Mouse (Mus musculus) layer of hippocampus, adult 9-11 months (tissue): ENCODE measurements around the gene Rnf123.

Experiments
- DNase-seq: peaks from one replicate; pipeline ENCODE4 v3.0.0; 2022

The Rnf123 gene

DNA sequence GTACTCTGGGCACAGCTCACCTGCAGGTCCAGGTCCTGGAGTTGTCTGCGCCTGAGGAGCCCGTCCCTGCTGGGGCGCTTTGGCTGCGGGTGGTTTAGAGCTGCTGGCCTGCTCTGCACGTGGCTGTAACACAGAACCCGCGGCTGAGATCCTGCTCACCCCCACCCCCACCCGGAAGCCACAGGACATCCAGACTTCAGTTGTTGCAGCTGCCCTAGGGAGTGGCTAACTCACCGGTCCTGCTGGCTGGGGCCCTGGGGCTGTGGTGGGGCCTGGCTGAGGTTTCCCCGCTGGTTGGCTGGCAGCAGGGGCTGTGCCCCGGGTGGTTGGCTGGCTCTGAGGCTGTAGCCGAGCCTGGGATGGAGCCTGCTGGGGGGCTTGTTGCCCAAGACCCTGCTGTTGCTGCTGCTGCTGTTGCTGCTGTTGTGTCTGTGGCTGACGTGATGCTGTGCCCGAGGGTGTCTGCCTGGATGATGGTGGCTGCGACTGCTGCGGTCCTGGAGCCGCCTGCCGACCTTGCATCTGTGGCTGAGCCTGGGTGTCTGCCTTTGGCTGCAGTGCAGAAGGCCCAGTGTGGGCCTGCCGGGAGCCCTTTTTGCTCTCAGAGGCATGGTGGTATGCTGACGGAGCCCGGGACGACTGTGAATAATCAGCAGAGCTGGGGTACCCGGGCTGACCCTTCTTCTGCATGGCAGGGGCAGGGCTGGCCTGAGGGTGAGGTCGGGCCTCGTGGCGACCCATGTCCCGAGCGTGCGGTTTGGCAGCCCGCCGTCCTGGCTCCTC lies 21.8 kb upstream of the Rnf123 start:
- DNase-seq: no peak

DNA sequence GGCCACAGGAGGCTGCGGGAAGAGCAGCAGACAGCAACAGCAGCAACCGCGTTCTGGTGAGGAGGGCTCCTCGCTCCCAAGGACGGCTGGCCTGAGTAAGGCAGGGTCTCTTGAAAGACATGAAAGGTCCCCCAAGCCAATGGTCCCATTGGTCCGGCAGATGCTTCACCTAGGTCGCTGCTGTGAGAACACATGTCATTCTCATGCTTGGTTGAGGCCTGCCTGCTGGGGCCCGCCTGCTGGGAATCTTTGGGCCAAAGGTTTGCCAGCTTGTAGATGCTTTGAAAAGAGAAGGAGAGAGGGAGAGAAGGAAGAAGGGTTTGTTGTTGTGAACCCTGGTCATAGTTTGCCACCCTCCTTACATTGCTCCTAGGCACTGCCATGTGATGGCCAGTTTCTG lies 16.5 kb upstream of the Rnf123 start:
- no peak for DNase-seq

DNA sequence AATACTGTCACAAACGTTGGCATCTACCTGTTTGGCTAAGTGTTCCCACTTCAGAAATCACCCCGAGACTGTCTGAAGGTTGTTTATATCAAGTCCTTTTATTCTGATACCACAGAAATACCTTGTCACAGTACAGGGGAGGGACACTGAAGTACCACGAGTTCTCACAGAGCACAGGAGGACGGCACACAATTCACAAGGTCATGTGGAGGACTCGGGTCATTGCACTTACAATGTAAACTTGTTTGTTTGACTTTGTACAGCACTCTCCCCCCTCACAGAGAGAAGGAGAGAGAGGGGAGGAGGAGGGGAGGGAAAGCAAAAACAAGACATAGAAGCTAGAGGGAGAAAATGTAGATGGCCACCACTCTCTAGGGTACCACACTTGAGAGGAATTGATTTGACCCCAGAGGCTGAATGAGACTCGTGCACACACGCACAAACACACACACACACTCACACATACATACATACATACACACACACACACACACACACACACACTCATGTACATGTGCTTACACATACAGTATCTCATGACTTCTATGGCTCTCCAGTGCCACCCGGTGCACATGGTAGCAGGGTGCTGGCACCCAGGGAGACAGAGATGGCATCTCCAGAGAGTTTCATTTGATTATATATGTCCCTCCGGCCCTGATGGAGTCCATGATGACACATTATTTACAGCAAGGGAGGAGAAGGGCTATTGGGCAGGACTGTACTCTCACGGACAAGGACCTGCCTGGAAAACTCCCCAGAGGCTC lies 13.0 kb upstream of the Rnf123 start:
- DNase-seq: no peak

DNA sequence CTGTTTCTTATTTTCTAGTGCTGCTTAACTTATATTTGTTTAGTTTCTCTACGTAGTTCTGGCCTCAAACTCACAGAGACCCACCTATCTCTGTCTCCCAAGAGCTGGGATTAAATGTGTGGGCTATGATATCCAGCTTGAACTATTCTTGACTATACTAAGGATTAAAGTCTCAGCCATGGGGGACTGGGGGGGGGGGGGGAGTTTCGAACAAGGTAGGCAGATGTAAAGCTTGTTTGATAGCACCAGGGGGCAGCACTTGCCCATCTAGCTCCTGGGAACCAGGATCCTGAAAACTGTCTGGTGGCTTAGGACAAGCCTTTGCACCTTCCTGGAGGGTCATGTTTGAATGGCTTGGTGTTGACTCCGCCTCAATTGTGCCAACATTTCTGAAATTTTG lies 12.4 kb upstream of the Rnf123 start:
- DNase-seq: no peak

DNA sequence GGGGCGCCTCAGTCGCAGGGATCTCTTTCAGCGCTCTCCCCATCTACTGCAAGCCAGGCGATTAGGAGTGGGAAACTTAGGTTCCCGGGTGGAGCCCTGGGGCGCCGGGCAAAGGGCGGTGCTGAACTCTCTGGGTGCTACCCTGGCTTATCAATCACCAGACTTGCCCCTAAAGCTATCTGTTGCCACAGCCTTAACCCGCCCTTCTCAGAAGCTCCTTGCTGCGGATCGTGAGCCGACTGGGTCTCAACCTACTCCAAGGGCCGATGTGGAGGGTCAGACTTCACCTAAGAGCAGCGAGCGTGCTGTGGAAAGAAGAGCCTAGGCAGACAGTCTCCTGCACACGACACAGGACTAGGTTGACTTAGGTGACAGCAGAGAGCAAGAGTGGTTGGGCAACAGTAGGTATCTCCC lies 11.9 kb upstream of the Rnf123 start:
- DNase-seq: no peak

DNA sequence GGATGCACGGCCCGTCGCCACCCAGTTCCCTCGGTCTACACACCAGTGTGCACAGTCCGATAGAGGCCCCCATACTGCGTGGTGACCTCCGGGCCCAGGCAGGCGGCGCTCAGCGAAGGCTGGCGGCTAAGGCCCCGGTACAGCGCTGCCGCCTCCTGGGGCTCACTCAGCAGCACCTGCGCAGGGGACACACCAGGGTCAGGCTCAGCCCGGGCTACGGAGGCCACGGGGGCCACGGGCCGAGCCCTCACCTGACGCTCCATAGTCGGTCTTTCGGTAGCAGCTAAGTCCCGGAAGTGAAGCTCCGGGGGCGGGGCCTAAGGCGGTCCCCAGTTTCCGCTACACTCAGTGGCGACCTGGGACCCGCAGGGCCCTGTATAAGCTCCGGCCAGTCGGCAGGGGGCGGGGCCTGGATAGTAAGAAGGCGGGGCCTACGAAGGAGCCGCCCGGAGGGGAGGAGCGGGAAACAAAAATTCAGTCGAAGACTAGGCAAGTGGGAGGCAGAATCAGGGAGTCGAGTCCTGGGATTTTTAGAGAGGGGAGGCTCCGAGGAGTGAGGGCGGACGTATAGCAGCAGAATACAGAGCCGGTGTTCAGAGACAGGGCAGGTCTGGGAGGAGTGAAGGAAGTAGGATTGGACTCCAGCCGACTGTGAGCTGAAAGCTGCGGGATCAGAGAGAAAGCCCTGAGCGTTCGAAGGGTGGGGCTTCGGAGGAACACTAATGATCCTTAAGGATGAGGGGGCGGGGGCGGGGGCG lies 11.2 kb upstream of the Rnf123 start, which contains the start of gene Apeh:
Gene Apeh (minus strand): TSS at position 423 of the 758 bp plus-strand sequence.
- DNase-seq: peak; percentile 93

DNA sequence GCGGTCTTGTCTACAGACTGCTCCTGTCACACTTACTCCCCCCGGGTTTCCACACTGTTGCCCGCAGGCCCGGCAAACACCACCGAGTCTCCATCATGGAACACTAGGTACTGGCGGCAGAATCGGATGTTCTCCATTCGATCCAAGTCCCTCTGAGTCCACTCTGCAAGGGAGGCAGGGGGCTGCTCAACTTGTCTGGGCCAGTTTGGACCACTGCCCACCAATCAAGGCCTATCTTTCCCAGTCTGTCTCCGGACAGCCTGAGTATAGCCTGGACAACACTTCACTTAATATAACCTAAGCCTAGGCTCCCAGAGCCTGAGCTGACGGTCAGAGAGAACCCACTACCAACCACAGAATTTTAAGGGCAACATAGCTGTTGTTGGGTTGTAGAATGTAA lies 10.4 kb upstream of the Rnf123 start:
- no peak for DNase-seq

DNA sequence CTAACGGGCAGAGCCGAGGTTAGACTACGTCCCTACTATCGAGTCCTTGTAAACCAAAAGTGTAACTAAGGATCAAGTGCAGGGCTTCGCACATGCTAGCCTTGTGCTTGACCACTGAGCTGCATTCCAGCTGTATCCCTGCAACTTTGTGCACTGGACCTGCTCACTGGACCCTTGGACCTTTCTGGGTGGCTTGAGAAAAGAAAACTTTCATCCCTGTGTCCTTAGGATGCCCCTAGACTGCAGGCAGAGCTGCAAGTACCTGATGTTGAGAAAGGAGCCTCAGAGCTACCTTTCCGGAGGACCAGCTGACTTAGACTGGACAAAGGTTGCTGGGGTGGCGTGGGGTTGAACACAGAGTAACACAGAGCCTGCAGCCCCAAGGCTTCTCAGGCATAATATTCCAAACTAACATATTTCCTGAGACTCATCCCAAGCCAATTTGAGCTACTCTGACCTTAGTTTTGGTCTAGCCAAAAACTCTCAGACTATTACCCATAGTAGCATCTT lies 7.5 kb upstream of the Rnf123 start:
- DNase-seq: no peak

DNA sequence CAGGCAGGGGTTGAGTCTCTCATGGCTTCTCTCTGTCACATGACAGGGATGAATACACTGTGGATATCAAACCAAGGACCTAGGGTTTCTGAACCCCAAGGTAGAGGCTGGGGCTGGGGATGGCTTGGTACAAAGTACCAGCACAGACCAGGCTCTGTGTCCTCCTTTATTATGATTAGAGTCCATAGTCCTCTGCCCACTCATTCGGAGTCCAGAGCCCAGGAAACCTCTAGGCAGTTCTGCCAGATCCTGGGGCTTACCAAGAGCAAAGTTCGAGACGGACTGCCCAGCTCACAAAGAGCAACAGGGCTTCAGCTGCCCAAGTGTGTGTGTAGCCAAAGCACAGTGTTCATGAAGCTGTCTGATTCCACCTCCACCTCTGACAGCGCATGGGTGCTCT lies 2.1 kb upstream of the Rnf123 start:
- no peak for DNase-seq

DNA sequence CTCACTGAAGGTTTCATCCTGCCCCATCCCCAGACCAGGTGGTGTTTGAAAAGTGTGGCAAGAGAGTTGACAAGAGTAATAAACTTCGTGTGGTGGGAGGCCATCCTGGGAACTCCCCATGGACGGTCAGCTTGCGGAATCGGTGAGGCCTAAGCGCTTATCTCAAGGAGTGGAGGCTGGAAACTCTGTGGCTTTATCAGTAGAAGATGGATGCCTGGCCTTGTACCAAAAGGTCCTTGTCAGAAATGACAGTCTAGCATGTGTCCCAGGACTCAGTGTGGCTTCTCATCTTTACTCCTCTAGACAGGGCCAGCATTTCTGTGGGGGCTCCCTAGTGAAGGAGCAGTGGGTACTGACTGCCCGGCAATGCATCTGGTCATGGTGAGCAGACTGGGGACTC lies 415 bp upstream of the Rnf123 start:
- DNase-seq: no peak

DNA sequence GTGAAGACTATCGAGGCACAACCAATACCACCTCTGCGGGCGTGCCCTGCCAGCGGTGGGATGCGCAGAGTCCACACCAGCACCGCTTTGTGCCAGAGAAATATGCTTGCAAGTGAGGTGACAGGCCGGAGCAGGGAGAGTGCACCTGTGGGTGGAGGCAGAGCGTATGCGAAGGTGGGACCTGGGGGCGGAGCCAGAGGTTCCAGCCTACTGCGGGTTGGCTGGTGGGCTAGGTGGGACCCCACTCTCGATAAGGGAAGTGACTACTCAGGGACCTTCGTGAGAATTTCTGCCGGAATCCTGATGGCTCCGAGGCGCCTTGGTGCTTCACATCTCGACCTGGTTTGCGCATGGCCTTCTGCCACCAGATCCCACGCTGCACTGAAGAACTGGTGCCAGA lies 597 bp downstream of the Rnf123 start:
- no peak for DNase-seq

DNA sequence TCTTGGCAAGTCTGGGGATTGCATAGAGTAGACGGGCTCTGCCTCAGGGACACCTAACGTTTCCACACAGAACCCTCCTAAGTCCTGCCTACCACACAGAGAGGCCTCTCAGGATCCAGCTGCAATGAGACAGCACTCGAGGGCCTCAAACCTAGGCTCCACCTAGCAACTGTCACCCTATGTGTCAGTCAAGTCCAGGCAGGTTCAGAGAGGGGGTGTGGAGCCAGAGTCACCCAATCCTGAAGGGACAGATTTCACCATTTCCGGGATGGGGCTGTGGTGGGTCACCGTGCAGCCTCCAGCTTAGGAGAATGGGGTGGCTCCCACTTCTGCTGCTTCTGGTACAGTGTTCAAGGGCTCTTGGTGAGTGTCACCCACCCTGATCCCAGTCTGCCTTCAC lies 3.0 kb downstream of the Rnf123 start, which contains the start of gene Mst1:
Gene Mst1 (plus strand): TSS at position 269 of the 400 bp plus-strand sequence.
- DNase-seq: no peak

DNA sequence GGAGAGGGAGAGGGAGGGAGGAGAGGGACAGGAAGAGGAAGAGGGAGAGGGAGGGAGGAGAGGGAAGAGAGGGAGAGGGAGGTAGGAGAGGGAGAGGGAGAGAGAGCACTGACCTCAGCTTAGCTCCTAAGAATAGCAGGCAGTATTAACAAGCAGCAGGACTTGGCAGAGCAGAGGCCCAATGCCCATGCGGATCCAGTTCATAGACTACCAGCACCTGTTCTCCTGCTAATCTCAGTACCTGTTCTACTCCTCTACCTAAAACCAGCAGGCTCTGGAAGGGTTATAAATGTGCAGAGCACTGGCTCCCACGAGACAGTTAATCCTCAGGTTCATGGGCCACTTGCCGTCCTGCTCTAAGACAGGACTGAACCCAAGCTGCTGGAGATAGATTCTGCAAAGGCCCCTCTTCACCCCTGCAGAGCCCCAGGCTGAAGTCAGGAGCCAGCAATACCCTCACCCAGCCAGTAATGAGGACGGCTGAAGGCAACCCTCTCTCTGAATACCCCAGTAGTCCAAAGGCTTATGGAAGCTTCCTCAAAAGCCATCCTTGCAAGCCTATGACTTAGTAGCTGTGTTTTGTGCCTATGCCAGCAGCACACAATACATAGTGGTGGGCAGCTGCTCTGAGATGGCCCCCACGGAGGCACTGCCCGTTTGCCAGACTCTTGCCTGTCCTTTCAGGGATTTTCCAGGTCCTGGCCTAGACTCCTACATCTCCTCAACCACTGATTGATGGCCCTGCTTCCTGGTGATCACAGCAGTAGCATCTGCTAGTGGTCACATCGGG lies 9.8 kb downstream of the Rnf123 start:
- DNase-seq: no peak

DNA sequence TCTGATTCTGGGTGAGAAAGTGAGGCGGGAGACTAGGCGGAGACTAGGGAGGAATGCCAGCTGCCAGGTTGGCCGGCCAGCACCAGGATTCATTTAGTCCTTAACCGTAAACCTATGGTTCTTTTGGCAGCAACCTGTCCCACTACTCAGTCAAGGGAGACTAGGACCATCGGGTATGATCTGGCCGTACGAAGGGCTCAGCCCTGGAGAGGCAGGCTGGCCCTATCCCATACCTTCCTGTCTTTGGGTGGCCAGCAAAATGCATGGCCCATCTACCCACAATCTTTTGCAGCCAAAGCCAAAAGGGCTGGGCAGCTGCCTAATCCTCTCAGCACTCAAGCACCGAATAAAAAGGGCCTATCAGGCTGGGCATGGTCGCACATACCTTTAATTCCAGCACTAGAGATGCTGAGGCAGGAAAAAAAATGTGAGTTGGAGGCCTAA lies 10.6 kb downstream of the Rnf123 start:
- no peak for DNase-seq

DNA sequence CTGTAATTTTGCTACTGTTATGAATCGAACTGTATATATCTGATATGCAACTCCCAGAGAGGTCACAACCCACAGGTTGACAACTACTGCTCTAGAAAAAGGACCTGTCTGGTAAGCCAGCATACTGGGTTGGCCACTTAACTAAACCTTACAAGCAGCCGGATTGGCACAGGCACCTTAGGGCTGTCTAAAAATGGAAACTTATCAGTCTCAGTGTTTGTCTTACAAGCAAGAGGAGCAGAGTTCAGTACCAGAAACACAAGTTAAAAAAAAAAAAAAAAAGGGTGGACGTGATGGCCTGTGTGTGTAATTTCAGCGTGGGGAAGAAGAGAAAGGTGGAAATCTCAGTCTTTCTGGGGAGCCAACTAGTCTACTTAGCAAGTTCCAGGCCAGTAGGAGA lies 11.3 kb downstream of the Rnf123 start:
- no peak for DNase-seq

DNA sequence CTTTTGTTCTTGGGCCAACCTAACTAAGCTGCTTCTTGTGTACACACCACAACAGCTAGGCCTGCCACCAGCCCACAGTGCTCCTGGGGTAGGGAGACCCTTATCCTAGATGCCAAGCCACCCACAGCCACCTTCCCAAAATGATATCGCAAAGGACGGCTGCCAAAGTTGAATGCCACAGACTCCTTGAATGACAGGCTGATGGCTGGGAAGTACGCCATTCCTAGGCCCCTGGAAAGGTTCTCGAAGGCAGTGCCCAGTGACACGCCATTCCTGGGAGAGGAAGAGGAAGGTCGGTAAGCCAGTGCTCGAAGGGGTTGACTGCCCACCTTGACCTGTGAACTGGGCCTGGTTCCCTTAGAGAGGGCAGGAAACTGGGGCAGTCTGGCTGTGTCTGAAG lies 13.6 kb downstream of the Rnf123 start:
- DNase-seq: no peak

DNA sequence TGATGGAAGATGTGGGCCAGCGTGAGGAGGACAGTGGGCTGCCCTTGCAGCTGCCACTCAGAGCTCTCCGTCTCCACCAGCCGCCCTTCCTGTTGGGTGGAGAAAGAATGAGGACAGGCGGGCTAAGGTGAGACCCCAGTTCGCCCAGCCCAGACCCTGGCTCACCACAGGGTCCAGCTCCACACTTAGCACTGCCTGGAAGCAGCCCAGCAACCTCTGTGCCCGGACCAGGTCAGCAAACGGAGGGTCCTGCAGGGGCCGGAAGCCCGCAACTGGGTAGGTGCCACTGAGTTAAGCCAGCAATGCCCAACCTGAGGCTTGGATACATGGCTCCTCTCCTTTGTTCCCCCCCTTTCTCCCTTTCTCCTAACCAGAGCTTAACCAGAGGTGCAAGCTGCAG lies 14.1 kb downstream of the Rnf123 start:
- DNase-seq: no peak

DNA sequence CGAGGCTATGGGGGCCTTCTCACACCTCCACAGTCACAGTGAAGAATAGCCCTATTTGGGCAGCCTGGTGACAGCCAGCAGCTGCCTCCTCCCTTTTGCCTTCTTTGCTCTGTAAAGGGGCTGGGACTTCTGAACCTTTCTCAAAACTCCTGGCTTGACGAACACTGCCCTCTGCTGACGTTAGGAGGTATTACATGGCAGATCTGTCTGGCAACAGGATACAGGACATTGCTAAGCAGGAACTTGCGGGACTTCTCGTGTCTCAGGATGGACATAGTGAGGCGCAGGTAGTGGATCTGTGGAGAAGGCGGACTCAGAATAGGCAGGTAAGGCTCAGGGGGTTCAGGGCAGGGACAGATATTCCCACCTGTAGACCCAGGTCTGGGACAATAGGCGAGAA lies 15.2 kb downstream of the Rnf123 start:
- peak; percentile 76 for DNase-seq

DNA sequence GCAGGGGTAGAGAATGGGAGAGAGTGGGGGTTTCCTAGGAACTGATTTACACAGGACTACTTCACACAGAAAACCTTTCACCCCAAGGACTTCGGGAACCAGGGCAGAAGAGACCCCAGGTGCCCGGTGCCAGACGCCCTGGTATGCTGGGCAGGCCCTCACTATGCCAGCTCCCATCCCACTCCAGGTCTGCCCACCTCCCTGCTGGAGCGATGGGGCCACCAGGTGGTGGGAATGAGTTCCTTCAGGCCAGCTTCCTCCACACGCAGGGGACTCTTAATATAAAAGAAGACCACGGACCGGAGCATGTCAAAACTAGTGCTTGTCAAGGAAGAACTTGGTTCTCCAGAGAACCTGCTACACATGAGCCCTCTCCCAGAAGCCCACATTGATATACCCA lies 15.9 kb downstream of the Rnf123 start:
- DNase-seq: no peak

DNA sequence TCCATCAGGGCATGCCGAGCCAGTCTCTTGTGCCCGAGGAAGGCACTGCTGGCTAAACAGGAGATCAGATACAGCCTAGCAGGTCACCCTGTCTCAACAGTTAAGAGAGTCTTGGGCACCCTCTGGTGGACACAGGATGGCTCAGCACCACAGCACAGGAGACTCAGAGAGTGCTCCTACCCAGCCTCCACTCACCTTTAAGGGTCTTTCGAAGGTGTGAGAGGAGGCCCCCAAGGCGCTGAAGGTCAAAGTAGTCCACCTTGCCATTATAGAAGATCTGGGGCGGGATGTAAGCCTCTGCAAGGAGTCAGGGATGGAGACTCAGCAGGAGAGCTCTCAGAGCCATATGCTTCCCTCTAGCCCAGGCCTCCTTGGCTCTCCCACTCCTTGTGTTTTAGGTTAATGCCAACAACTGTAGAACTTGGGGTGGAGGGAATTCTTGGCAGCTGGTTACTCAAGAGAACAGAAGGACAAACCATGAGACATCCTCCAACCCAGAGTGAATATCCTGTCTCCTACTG lies 17.6 kb downstream of the Rnf123 start:
- DNase-seq: peak; percentile 63

DNA sequence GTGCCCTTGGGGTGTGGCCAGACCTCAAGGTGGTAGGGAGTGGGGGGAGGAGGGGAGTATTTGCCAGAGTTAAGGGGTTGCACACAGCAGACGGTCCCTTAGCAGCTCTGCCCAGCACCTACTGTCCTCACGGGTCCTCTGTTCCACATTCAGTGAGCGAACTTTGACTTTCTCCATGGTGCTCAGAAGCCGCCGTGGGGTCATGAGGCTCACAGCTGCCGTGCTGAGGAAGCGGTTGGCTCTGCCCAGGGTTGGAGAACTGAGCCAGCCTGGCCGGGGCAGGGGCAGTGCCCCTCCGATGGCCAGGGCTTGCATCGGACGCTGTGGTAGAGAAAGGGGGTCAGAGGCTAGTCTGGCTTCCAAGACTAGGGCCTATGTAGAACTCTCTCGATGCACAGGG lies 19.8 kb downstream of the Rnf123 start:
- no peak for DNase-seq

DNA sequence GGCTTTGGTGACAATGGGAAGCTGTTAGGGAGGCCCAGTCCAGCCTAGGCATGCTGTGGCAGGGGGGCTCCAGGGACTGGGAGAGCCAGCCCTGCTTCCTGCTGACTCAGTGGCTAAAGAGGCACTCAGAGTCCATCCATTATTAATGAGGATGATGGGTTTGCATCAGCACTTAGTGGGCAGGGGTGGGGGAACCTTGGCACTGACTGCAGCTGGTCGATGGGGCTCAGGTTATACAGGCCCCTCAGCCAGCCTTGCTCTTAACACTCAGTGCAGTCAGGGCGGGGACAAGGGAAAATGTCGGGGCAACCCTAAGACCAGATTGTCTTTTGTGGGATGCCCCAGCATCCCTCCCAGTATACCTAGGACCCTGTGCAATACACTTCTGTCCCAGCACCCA lies 21.0 kb downstream of the Rnf123 start:
- no peak for DNase-seq
